Mouse (Mus musculus) MEL (cell line): ENCODE measurements around the gene Prdx1. TPM values are rescaled to one million over a fixed set of nuclear protein-coding genes. Genes with fewer than 3 reads are reported as not detected.

Experiments used
- DNase-seq: peaks from one replicate; pipeline ENCODE4 v3.0.0; 2011; ENCODE audit warnings: low read depth, low spot score
- H3K27ac ChIP-seq: 2 replicates; pipeline ENCODE4 v1.5.1; 2012; ENCODE audit warnings: low read depth, mild to moderate bottlenecking, control low read depth, low read length, moderate library complexity; ENCODE audit not compliant: control insufficient read depth
- H3K27me3 ChIP-seq, 2 experiments: fragments of 150-350 bp in 1 of 2; sonication (generic) in 1 of 2; 2 replicates each; pipeline ENCODE4 v1.6.1; 2012; ENCODE audit warnings: low read length in 2 of 2, mild to moderate bottlenecking in 2 of 2, improper control_type of control experiment in 1 of 2, moderate library complexity in 1 of 2; ENCODE audit not compliant: insufficient read depth in 2 of 2, control insufficient read depth in 1 of 2
- H3K36me3 ChIP-seq, 2 experiments: 2 replicates each; pipeline ENCODE4 v1.6.1; 2012 to 2014; ENCODE audit warnings: low read length in 2 of 2, improper control_type of control experiment in 1 of 2, inconsistent platforms in 1 of 2, mild to moderate bottlenecking in 1 of 2; ENCODE audit not compliant: insufficient read depth in 2 of 2, control insufficient read depth in 1 of 2
- H3K4me1 ChIP-seq, 2 experiments: fragments of 150-350 bp in 1 of 2; sonication (generic) in 1 of 2; 2 replicates each; pipeline ENCODE4 v1.6.1; 2012; ENCODE audit warnings: low read length in 2 of 2, improper control_type of control experiment in 1 of 2, mild to moderate bottlenecking in 1 of 2; ENCODE audit not compliant: insufficient read depth in 2 of 2, control insufficient read depth in 1 of 2
- H3K4me3 ChIP-seq, 2 experiments: fragments of 150-350 bp in 1 of 2; sonication (generic) in 1 of 2; 2 replicates each; pipeline ENCODE4 v1.5.1; 2012; ENCODE audit warnings: low read depth in 2 of 2, low read length in 2 of 2, mild to moderate bottlenecking in 2 of 2, moderate library complexity in 2 of 2, control low read depth in 1 of 2, improper control_type of control experiment in 1 of 2; ENCODE audit not compliant: control insufficient read depth in 1 of 2, insufficient read depth in 1 of 2
- H3K79me2 ChIP-seq: 2 replicates; pipeline ENCODE4 v1.6.1; 2012; ENCODE audit warnings: mild to moderate bottlenecking, low read length, moderate library complexity; ENCODE audit not compliant: control insufficient read depth, poor library complexity, insufficient read depth
- H3K9ac ChIP-seq: 2 replicates; pipeline ENCODE4 v1.6.1; 2012; ENCODE audit warnings: low read depth, mild to moderate bottlenecking, control low read depth, low read length, moderate library complexity; ENCODE audit not compliant: control insufficient read depth, poor library complexity, severe bottlenecking
- H3K9me3 ChIP-seq: fragments of 150-350 bp; sonication (generic); replicated peaks from 2 replicates; pipeline ENCODE4 v1.6.1; 2012; ENCODE audit warnings: mild to moderate bottlenecking, low read length, improper control_type of control experiment, moderate library complexity; ENCODE audit not compliant: insufficient read depth
- CHD2 ChIP-seq: IDR thresholded peaks from 2 replicates; pipeline ENCODE4 v1.6.1; 2011; ENCODE audit warnings: low read length, improper control_type of control experiment
- CTCF ChIP-seq, 3 experiments: IDR thresholded peaks in 2 of 3; conservative IDR thresholded peaks in 1 of 3; 2 replicates each; pipeline ENCODE4 v1.5.1; 2011 to 2012; ENCODE audit warnings: low read length in 3 of 3, low read depth in 2 of 3, mild to moderate bottlenecking in 2 of 3, improper control_type of control experiment in 1 of 3, inconsistent platforms in 1 of 3, mixed read lengths in 1 of 3, moderate library complexity in 1 of 3; ENCODE audit not compliant: control insufficient read depth in 1 of 3, insufficient read depth in 1 of 3, poor library complexity in 1 of 3, severe bottlenecking in 1 of 3
- E2F4 ChIP-seq: IDR thresholded peaks from 2 replicates; pipeline ENCODE4 v1.6.1; 2011; ENCODE audit warnings: low read depth, low read length, improper control_type of control experiment, borderline replicate concordance
- HCFC1 ChIP-seq: IDR thresholded peaks from 2 replicates; pipeline ENCODE4 v1.6.1; 2012; ENCODE audit warnings: low read depth, mild to moderate bottlenecking, inconsistent platforms, low read length, improper control_type of control experiment, moderate library complexity
- JUND ChIP-seq: IDR thresholded peaks from 2 replicates; pipeline ENCODE4 v1.6.1; 2011; ENCODE audit warnings: low read depth, mild to moderate bottlenecking, improper control_type of control experiment, low read length
- MAZ ChIP-seq: IDR thresholded peaks from 2 replicates; pipeline ENCODE4 v1.6.1; 2012; ENCODE audit warnings: low read depth, mild to moderate bottlenecking, inconsistent platforms, low read length, improper control_type of control experiment
- MYC ChIP-seq: IDR thresholded peaks from 2 replicates; pipeline ENCODE4 v1.6.1; 2011; ENCODE audit warnings: low read depth, mild to moderate bottlenecking, low read length, improper control_type of control experiment, moderate library complexity
- POLR2AphosphoS5 ChIP-seq: IDR thresholded peaks from 2 replicates; pipeline ENCODE4 v1.6.1; 2012; ENCODE audit warnings: low read depth, borderline replicate concordance, mild to moderate bottlenecking, inconsistent platforms, low read length, moderate library complexity, mixed read lengths
- RAD21 ChIP-seq: IDR thresholded peaks from 2 replicates; pipeline ENCODE4 v1.6.1; 2011; ENCODE audit warnings: mild to moderate bottlenecking, low read depth, low read length, improper control_type of control experiment
- SMC3 ChIP-seq: IDR thresholded peaks from 2 replicates; pipeline ENCODE4 v1.6.1; 2011; ENCODE audit warnings: low read depth, low read length, improper control_type of control experiment
- ZNF384 ChIP-seq: IDR thresholded peaks from 2 replicates; pipeline ENCODE4 v1.6.1; 2012; ENCODE audit warnings: low read depth, mild to moderate bottlenecking, inconsistent platforms, low read length, improper control_type of control experiment
- polyA plus RNA-seq, 2 experiments: library from polyadenylated mRNA; stranded (reverse) in 1 of 2; unstranded in 1 of 2; fragments of >175 nt in 1 of 2; fragments of >200 nt in 1 of 2; gene quantifications; 2 replicates each; pipeline versions ENCODE4 v1.2.1 to v1.2.4; 2012; ENCODE audit warnings: low replicate concordance in 2 of 2, low read depth in 1 of 2; ENCODE audit not compliant: insufficient read length in 2 of 2, insufficient read depth in 1 of 2, missing spikeins in 1 of 2
- total RNA-seq: library from RNA; depleted of rRNA; stranded (reverse); fragments of 300-350 nt; gene quantifications from 2 replicates; pipeline ENCODE4 v1.2.3, GENCODE M21; 2012

Prdx1 gene
- total and polyA plus RNA-seq, 3 experiments: 223 to 416 TPM; not detected in 1

- TF ChIP-seq CTCF (IDR thresholded peaks at IDR 0.05 in 2 of 3, conservative IDR thresholded peaks at IDR 0.05 in 1 of 3; ENCODE audit: control insufficient read depth in 1 of 3, insufficient read depth in 1 of 3, low read depth in 2 of 3, low read length in 3 of 3, poor library complexity in 1 of 3, severe bottlenecking in 1 of 3) (peak; percentile 63 to 73 (median 70)), POLR2AphosphoS5 (peak; percentile 90; the same call in 1 of the 2 replicates), JUND (no peak), RAD21 (no peak; the same call in 1 of the 2 replicates)
Observed at GRCm38 (mm10) chr4:116685402-116686061, at the start of gene Prdx1 (continued).

- TF ChIP-seq MYC (no peak), CTCF (IDR thresholded peaks at IDR 0.05 in 2 of 3, conservative IDR thresholded peaks at IDR 0.05 in 1 of 3; ENCODE audit: control insufficient read depth in 1 of 3, insufficient read depth in 1 of 3, low read depth in 2 of 3, low read length in 3 of 3, poor library complexity in 1 of 3, severe bottlenecking in 1 of 3) (no peak), ZNF384 (no peak), MAZ (no peak), SMC3 (no peak), POLR2AphosphoS5 (no peak)
- Histone ChIP-seq H3K9ac (no peak overlapping the region), H3K4me1 (no peaks in the 10 kb centered on the region), H3K4me3 (no peak overlapping the region), H3K27me3 (no peaks in the 10 kb centered on the region), H3K9me3 (no peaks in the 10 kb centered on the region), H3K36me3 (peaks cover 0 to 38% of the 10 kb centered on the region in 2 experiments; a peak in 2 of 4 replicates), H3K79me2 (no peaks in the 10 kb centered on the region), H3K27ac (no peak overlapping the region)
- no peak for DNase-seq
Observed at GRCm38 (mm10) chr4:116638821-116639220, 46.5 kb upstream of the Prdx1 start.

GRCm38 (mm10) chr4:116642071-116642470 is 43.3 kb upstream of the Prdx1 start:
- peak; percentile 34 for DNase-seq
- Histone ChIP-seq H3K4me3 (no peak overlapping the region), H3K4me1 (no peaks in the 10 kb centered on the region), H3K9ac (no peak overlapping the region), H3K79me2 (peaks cover 14% of the 10 kb centered on the region), H3K36me3 (peaks cover 0 to 41% of the 10 kb centered on the region in 2 experiments; a peak in 2 of 4 replicates), H3K27me3 (no peaks in the 10 kb centered on the region), H3K9me3 (no peaks in the 10 kb centered on the region), H3K27ac (no peak overlapping the region)
- TF ChIP-seq CHD2 (no peak), MYC (0 out of 2 replicates have a peak, but pooled peaks have one; percentile 43), E2F4 (no peak), CTCF (IDR thresholded peaks at IDR 0.05 in 2 of 3, conservative IDR thresholded peaks at IDR 0.05 in 1 of 3; ENCODE audit: control insufficient read depth in 1 of 3, insufficient read depth in 1 of 3, low read depth in 2 of 3, low read length in 3 of 3, poor library complexity in 1 of 3, severe bottlenecking in 1 of 3) (peak in 2 of 3 experiments; percentile 9 to 44; a peak in 3 of 6 replicates), SMC3 (peak; percentile 13; the same call in 1 of the 2 replicates), HCFC1 (no peak)
